In the genomic region with DNA sequence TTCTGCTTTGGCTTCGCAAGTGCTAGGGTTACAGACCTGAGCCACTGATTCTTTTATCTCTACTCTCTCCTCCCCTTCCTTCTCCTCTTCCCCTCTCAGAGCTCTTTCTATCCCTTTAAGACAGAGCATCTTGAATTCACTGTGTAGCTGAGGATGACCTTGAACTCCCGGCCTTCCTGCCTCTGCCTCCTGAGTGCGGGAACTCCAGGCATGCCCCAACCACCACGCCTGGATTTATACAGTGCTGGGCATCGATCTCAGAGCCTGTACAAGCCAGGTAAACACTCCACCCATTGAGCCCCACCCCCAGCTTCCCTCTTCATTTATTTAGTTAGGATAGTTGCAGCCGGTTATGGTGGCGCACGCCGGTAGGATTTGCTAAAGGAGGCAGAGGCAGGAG, we compare ENCODE assay signal across 29 mouse cellular contexts. TPM values are rescaled to one million over a fixed set of nuclear protein-coding genes. Genes with fewer than 3 reads are reported as not detected.
DNase-seq lines count a peak whose midpoint lies in the region; ATAC-seq and TF ChIP-seq lines count a peak whose summit lies in the region.
"Had no signal": no experiment of that assay in that cellular context is flagged by ENCODE, and none has a peak within 500 bp of the region (broad histone marks: within the 10 kb centered on the region; RNA-seq: fewer than 3 reads in every experiment).

No protein-coding gene starts in this region.

- H3K9ac ChIP-seq in midbrain, postnatal 0 days (replicated peaks; ENCODE audit: low read length, poor library complexity, severe bottlenecking), result no peak overlapping the region
- H3K9ac ChIP-seq in midbrain, embryonic 14.5 days (replicated peaks; ENCODE audit: low read length), result no peak overlapping the region
- H3K9ac ChIP-seq: embryonic facial prominence, embryonic 13.5 days; embryonic facial prominence, embryonic 15.5 days; forebrain, embryonic 12.5 days had no signal

- H3K4me1 ChIP-seq in E14TG2a.4 (replicated peaks; ENCODE audit: low read depth, low read length), result peaks cover 48% of the 10 kb centered on the region
- no peaks in the 10 kb centered on the region for H3K4me1 ChIP-seq in midbrain, postnatal 0 days (ENCODE audit: insufficient read depth, low read length)
- no peaks in the 10 kb centered on the region for H3K4me1 ChIP-seq in midbrain, embryonic 14.5 days (ENCODE audit: control insufficient read depth, insufficient read depth, low read length)
- H3K4me1 ChIP-seq: embryonic facial prominence, embryonic 13.5 days; embryonic facial prominence, embryonic 15.5 days; forebrain, embryonic 10.5 days; forebrain, embryonic 12.5 days had no signal

- peak overlapping the region; percentile 65 for H3K4me3 ChIP-seq in E14TG2a.4 (replicated peaks; ENCODE audit: low read length)
- H3K4me3 ChIP-seq in midbrain, postnatal 0 days (ENCODE audit: low read depth, low read length), result no peak overlapping the region
- no peak overlapping the region for H3K4me3 ChIP-seq in midbrain, embryonic 14.5 days (replicated peaks; ENCODE audit: low read depth, low read length)
- H3K4me3 ChIP-seq: embryonic facial prominence, embryonic 13.5 days; embryonic facial prominence, embryonic 15.5 days; erythroblast, embryonic 14.5 days; forebrain, embryonic 10.5 days; forebrain, embryonic 12.5 days had no signal

- H3K27ac ChIP-seq in midbrain, postnatal 0 days (ENCODE audit: low read depth, low read length), result no peak overlapping the region
- H3K27ac ChIP-seq in midbrain, embryonic 14.5 days (replicated peaks; ENCODE audit: low read depth, low read length), result no peak overlapping the region
- H3K27ac ChIP-seq: embryonic facial prominence, embryonic 13.5 days; embryonic facial prominence, embryonic 15.5 days; forebrain, embryonic 10.5 days; forebrain, embryonic 12.5 days had no signal

- H3K27me3 ChIP-seq in E14TG2a.4 (ENCODE audit: insufficient read depth, low read length), result 0 out of 2 replicates have a peak, but pooled peaks cover 5% of the 10 kb centered on the region
- no peaks in the 10 kb centered on the region for H3K27me3 ChIP-seq in midbrain, postnatal 0 days (ENCODE audit: insufficient read depth, low read length)
- H3K27me3 ChIP-seq in midbrain, embryonic 14.5 days (ENCODE audit: control insufficient read depth, insufficient read depth, low read length), result no peaks in the 10 kb centered on the region
- H3K27me3 ChIP-seq: CH12.LX; embryonic facial prominence, embryonic 13.5 days; embryonic facial prominence, embryonic 15.5 days; forebrain, embryonic 12.5 days had no signal

- no peak for ATAC-seq in midbrain, postnatal 0 days (ENCODE audit: low FRiP score)
- no peak for ATAC-seq in midbrain, embryonic 14.5 days (ENCODE audit: low FRiP score, low TSS enrichment)
- ATAC-seq: activated CD4-positive, CD25-positive, alpha-beta regulatory T cell, adult 4 months; CD4-positive, CD25-positive, alpha-beta regulatory T cell, adult 4 months; forebrain, embryonic 14.5 days; forebrain, embryonic 16.5 days; Patski had no signal

- no peak for TF ChIP-seq CTCF in E14TG2a.4 (conservative IDR thresholded peaks at IDR 0.05; ENCODE audit: low read length)
- no peak for TF ChIP-seq CTCF in midbrain, postnatal 0 days (IDR thresholded peaks at IDR 0.05)

- WGBS in midbrain, postnatal 0 days, result 93% methylated on average over 9 of the region's 9 CpGs
- WGBS in midbrain, embryonic 14.5 days, result 93% methylated on average over 9 of the region's 9 CpGs

- H3K9me3 ChIP-seq in E14TG2a.4 (ENCODE audit: low read length), result no peaks in the 10 kb centered on the region
- H3K9me3 ChIP-seq in midbrain, postnatal 0 days (ENCODE audit: low read length), result no peaks in the 10 kb centered on the region
- H3K9me3 ChIP-seq in midbrain, embryonic 14.5 days (ENCODE audit: control insufficient read depth, low read length), result no peaks in the 10 kb centered on the region
- H3K9me3 ChIP-seq: embryonic facial prominence, embryonic 13.5 days; embryonic facial prominence, embryonic 15.5 days; forebrain, embryonic 10.5 days; forebrain, embryonic 12.5 days; G1E had no signal

- H3K36me3 ChIP-seq in E14TG2a.4 (ENCODE audit: insufficient read depth, low read length), result peaks cover 6% of the 10 kb centered on the region; the same call in 1 of the 2 replicates
- no peaks in the 10 kb centered on the region for H3K36me3 ChIP-seq in midbrain, postnatal 0 days (ENCODE audit: insufficient read depth, low read length)
- no peaks in the 10 kb centered on the region for H3K36me3 ChIP-seq in midbrain, embryonic 14.5 days (ENCODE audit: control insufficient read depth, insufficient read depth, low read length)
- H3K36me3 ChIP-seq: embryonic facial prominence, embryonic 13.5 days; embryonic facial prominence, embryonic 15.5 days; forebrain, embryonic 10.5 days; forebrain, embryonic 12.5 days; G1E had no signal

- DNase-seq in ES-CJ7 (ENCODE audit: low read depth, low spot score) (peak; percentile 90), R1 (ENCODE audit: low read depth, low spot score) (peak; percentile 56)
- DNase-seq in midbrain, postnatal 0 days (ENCODE audit: low spot score), result no peak
- no peak for DNase-seq in midbrain, embryonic 14.5 days
- DNase-seq in layer of hippocampus, postnatal 10 days (ENCODE audit: low spot score in 2 of 2), result no peak
- DNase-seq: adrenal gland, adult 8-10 months; adrenal gland, postnatal 14 days; adrenal gland, postnatal 36 days; B cell, adult 2 months; cerebellum, adult 11-12 months; cerebellum, adult 2 months; cerebellum, adult 9-10 months; cerebellum, postnatal 14 days; cerebellum, postnatal 36 days; embryo, embryonic 11 days had no signal

- H3K4me2 ChIP-seq in midbrain, postnatal 0 days (ENCODE audit: low read depth, low read length, poor library complexity, severe bottlenecking), result no peak overlapping the region
- no peak overlapping the region for H3K4me2 ChIP-seq in midbrain, embryonic 14.5 days (ENCODE audit: low read length)
- H3K4me2 ChIP-seq: embryonic facial prominence, embryonic 13.5 days; embryonic facial prominence, embryonic 15.5 days; forebrain, embryonic 12.5 days had no signal

RNA-seq across cellular contexts. Expression of a gene that starts 20.9 kb away (rescaled TPM):
- total RNA-seq in midbrain, postnatal 0 days (2014; rRNA removed), result 4.1 and 5.1 TPM in 2 replicates
- polyA plus RNA-seq in midbrain, postnatal 0 days (2015; fragmentation: Nextera tagmentation; extraction: Ambion mirVana), result 2.2 and 2.6 TPM in 2 replicates
- 1.9 and 2.1 TPM in 2 replicates for polyA plus RNA-seq in midbrain, embryonic 14.5 days (2014; fragmentation: Nextera tagmentation; extraction: Ambion mirVana)
- 10 to 100 TPM; 17.2 to 17.3 TPM for total RNA-seq in layer of hippocampus, postnatal 10 days (2021)
- total RNA-seq: CH12.LX; common myeloid progenitor, adult 5-6 weeks had no signal
- polyA plus RNA-seq: activated CD4-positive, CD25-positive, alpha-beta regulatory T cell, adult 4 months; CD4-positive, CD25-positive, alpha-beta regulatory T cell, adult 4 months; G1E had no signal

Comparison
In these comparisons a context has a peak if more than half of its experiments do, and no peak if none do; other contexts are left out.
1. DNase-seq: peak in ES-CJ7 (single experiment) and R1 (single experiment); none in midbrain, postnatal 0 days (single experiment), midbrain, embryonic 14.5 days (single experiment) and layer of hippocampus, postnatal 10 days (0 of 2).